Mouse (Mus musculus): ENCODE measurements at regions not wholly inside any gene's neighbourhood (a gene's known extent, or its start where the extent isn't known, plus 50 kb on each side); places are given as distances from the start of the nearest gene placed in this dataset.

GRCm38 (mm10) chr6:61127238-61127637 is 52.9 kb upstream of the Ccser1 start:
- no peak for DNase-seq

GRCm38 (mm10) chr6:61128211-61128610 is 51.9 kb upstream of the Ccser1 start:
- DNase-seq, result no peak

Measured in cerebellum, postnatal 36 days (tissue).